Mouse (Mus musculus) heart, embryonic 11.5 days (tissue): ENCODE measurements at regions not wholly inside any gene's neighbourhood (a gene's known extent, or its start where the extent isn't known, plus 50 kb on each side); places are given as distances from the start of the nearest gene placed in this dataset.
A peak's percentile ranks its signal among the peaks of the same experiment; 100 is the strongest.

Experiments used
- ATAC-seq: fragments of 200-750 bp; cut with Nextera tagmentation; replicated peaks from 2 replicates; pipeline ENCODE4 v1.8.0; 2017; ENCODE audit warnings: moderate library complexity; ENCODE audit not compliant: insufficient number of reproducible peaks, low FRiP score, low TSS enrichment
- H3K27ac ChIP-seq: fragments of 300-500 bp; sonication (generic); 2 replicates; pipeline ENCODE4 v1.5.1; 2014; ENCODE audit warnings: mild to moderate bottlenecking, low read depth, low read length
- H3K27me3 ChIP-seq: fragments of 300-500 bp; sonication (generic); 2 replicates; pipeline ENCODE4 v1.6.1; 2014; ENCODE audit warnings: mild to moderate bottlenecking, low read length, mixed read lengths; ENCODE audit not compliant: control insufficient read depth, insufficient read depth
- H3K36me3 ChIP-seq: fragments of 300-500 bp; sonication (generic); 2 replicates; pipeline ENCODE4 v1.6.1; 2014; ENCODE audit warnings: mild to moderate bottlenecking, low read length, moderate library complexity, mixed read lengths; ENCODE audit not compliant: control insufficient read depth, insufficient read depth
- H3K4me1 ChIP-seq: fragments of 300-500 bp; sonication (generic); 2 replicates; pipeline ENCODE4 v1.6.1; 2014; ENCODE audit warnings: low read length; ENCODE audit not compliant: control insufficient read depth, insufficient read depth
- H3K4me2 ChIP-seq: fragments of 300-500 bp; sonication (generic); 2 replicates; pipeline ENCODE4 v1.6.1; 2014; ENCODE audit warnings: mild to moderate bottlenecking, moderate library complexity
- H3K4me3 ChIP-seq: fragments of 300-500 bp; sonication (generic); 2 replicates; pipeline ENCODE4 v1.5.1; 2014; ENCODE audit warnings: low read depth, low read length
- H3K9ac ChIP-seq: fragments of 300-500 bp; sonication (generic); 2 replicates; pipeline ENCODE4 v1.6.1; 2014; ENCODE audit warnings: mild to moderate bottlenecking, low read depth, low read length, moderate library complexity
- H3K9me3 ChIP-seq: fragments of 300-500 bp; sonication (generic); replicated peaks from 2 replicates; pipeline ENCODE4 v1.6.1; 2016; ENCODE audit warnings: low read length; ENCODE audit not compliant: control insufficient read depth
- WGBS: fragments of 180-500 bp; shearing (Covaris S2); extraction: QIAGEN DNeasy Blood & Tissue Kit; methylation state at CpG from one replicate; pipeline ENCODE4 v1.1.7; 2014; ENCODE audit not compliant: insufficient replicate concordance; 5-methylcytosine and 5-hydroxymethylcytosine counted together

GRCm38 (mm10) chr5:45284680-45285079 is 165.4 kb downstream of the Qdpr start:
- H3K27ac ChIP-seq: no peak overlapping the region
- H3K27me3 ChIP-seq: no peaks in the 10 kb centered on the region
- H3K36me3 ChIP-seq: no peaks in the 10 kb centered on the region
- H3K4me3 ChIP-seq: no peak overlapping the region
- no peaks in the 10 kb centered on the region for H3K9me3 ChIP-seq
- H3K9ac ChIP-seq: no peak overlapping the region
- no peaks in the 10 kb centered on the region for H3K4me1 ChIP-seq
- ATAC-seq: no peak
- no peak overlapping the region for H3K4me2 ChIP-seq

- H3K4me3 ChIP-seq: no peak overlapping the region
- H3K27me3 ChIP-seq: no peaks in the 10 kb centered on the region
- no peaks in the 10 kb centered on the region for H3K36me3 ChIP-seq
- no peak overlapping the region for H3K4me2 ChIP-seq
- 59% methylated on average over 2 of the region's 2 CpGs for WGBS
- no peaks in the 10 kb centered on the region for H3K4me1 ChIP-seq
- H3K9me3 ChIP-seq: no peaks in the 10 kb centered on the region
- no peak overlapping the region for H3K27ac ChIP-seq
- H3K9ac ChIP-seq: no peak overlapping the region
- no peak for ATAC-seq
Observed at GRCm38 (mm10) chr5:45283908-45284415, 166.1 kb downstream of the Qdpr start.

GRCm38 (mm10) chr5:45282207-45282930 is 167.7 kb downstream of the Qdpr start:
- Histone ChIP-seq H3K4me3 (no peak overlapping the region), H3K9ac (no peak overlapping the region), H3K27me3 (no peaks in the 10 kb centered on the region), H3K4me1 (no peaks in the 10 kb centered on the region), H3K9me3 (no peaks in the 10 kb centered on the region), H3K36me3 (no peaks in the 10 kb centered on the region), H3K27ac (no peak overlapping the region), H3K4me2 (no peak overlapping the region)
- 45% methylated on average over 9 of the region's 9 CpGs for WGBS
- 0 out of 2 replicates have a peak, but pooled peaks have one; percentile 39 for ATAC-seq

GRCm38 (mm10) chr5:45278571-45278970 is 171.5 kb downstream of the Qdpr start:
- Histone ChIP-seq H3K9ac (no peak overlapping the region; the same call in 1 of the 2 replicates), H3K4me3 (peak overlapping the region; percentile 30)
- ATAC-seq: no peak

GRCm38 (mm10) chr5:45278005-45278432 is 172.0 kb downstream of the Qdpr start:
- Histone ChIP-seq H3K4me2 (peak overlapping the region; percentile 64), H3K4me3 (peak overlapping the region; percentile 30), H3K27ac (no peak overlapping the region), H3K27me3 (no peaks in the 10 kb centered on the region), H3K9ac (no peak overlapping the region; the same call in 1 of the 2 replicates), H3K4me1 (no peaks in the 10 kb centered on the region), H3K36me3 (no peaks in the 10 kb centered on the region), H3K9me3 (no peaks in the 10 kb centered on the region)
- ATAC-seq: no peak
- WGBS: 2% methylated on average over 10 of the region's 10 CpGs

More at GRCm38 (mm10) chr5:45278571-45278970, 171.5 kb downstream of the Qdpr start:
- Histone ChIP-seq H3K9me3 (no peaks in the 10 kb centered on the region), H3K4me1 (no peaks in the 10 kb centered on the region), H3K27ac (no peak overlapping the region), H3K4me2 (peak overlapping the region; percentile 64), H3K36me3 (no peaks in the 10 kb centered on the region), H3K27me3 (no peaks in the 10 kb centered on the region)
- WGBS: 1% methylated on average over 9 of the region's 9 CpGs

- Histone ChIP-seq H3K4me3 (no peak overlapping the region), H3K4me2 (no peak overlapping the region), H3K4me1 (no peaks in the 10 kb centered on the region), H3K27me3 (no peaks in the 10 kb centered on the region), H3K9ac (no peak overlapping the region), H3K27ac (no peak overlapping the region), H3K9me3 (no peaks in the 10 kb centered on the region), H3K36me3 (no peaks in the 10 kb centered on the region)
- ATAC-seq: no peak
- WGBS: 67% methylated on average over 3 of the region's 3 CpGs
Observed at GRCm38 (mm10) chr5:45270679-45271078, 179.4 kb downstream of the Qdpr start.

- Histone ChIP-seq H3K27me3 (no peaks in the 10 kb centered on the region), H3K4me1 (no peaks in the 10 kb centered on the region), H3K4me2 (no peak overlapping the region), H3K9me3 (no peaks in the 10 kb centered on the region), H3K9ac (no peak overlapping the region), H3K27ac (no peak overlapping the region), H3K36me3 (no peaks in the 10 kb centered on the region), H3K4me3 (no peak overlapping the region)
- WGBS: 70% methylated on average over 5 of the region's 5 CpGs
- no peak for ATAC-seq
Observed at GRCm38 (mm10) chr5:45269391-45269790, 180.6 kb downstream of the Qdpr start.

- no peak overlapping the region for H3K4me3 ChIP-seq
- H3K4me1 ChIP-seq: no peaks in the 10 kb centered on the region
- no peak for ATAC-seq
- no peak overlapping the region for H3K27ac ChIP-seq
- no peak overlapping the region for H3K9ac ChIP-seq
- H3K36me3 ChIP-seq: no peaks in the 10 kb centered on the region
- H3K9me3 ChIP-seq: no peaks in the 10 kb centered on the region
- no peaks in the 10 kb centered on the region for H3K27me3 ChIP-seq
- H3K4me2 ChIP-seq: no peak overlapping the region
- 62% methylated on average over 5 of the region's 5 CpGs for WGBS
Observed at GRCm38 (mm10) chr5:45266914-45267313, 183.1 kb downstream of the Qdpr start.

GRCm38 (mm10) chr5:45258486-45258885 is 191.6 kb downstream of the Qdpr start:
- H3K4me3 ChIP-seq: no peak overlapping the region
- H3K9ac ChIP-seq: no peak overlapping the region
- H3K4me2 ChIP-seq: no peak overlapping the region
- H3K27me3 ChIP-seq: no peaks in the 10 kb centered on the region
- WGBS: 86% methylated on average over 1 of the region's 1 CpGs
- H3K36me3 ChIP-seq: no peaks in the 10 kb centered on the region
- no peaks in the 10 kb centered on the region for H3K9me3 ChIP-seq
- H3K27ac ChIP-seq: no peak overlapping the region
- no peaks in the 10 kb centered on the region; the same call in 1 of the 2 replicates for H3K4me1 ChIP-seq
- no peak for ATAC-seq
